Mouse (Mus musculus) neural tube, embryonic 12.5 days (tissue): ENCODE measurements at regions not wholly inside any gene's neighbourhood (a gene's known extent, or its start where the extent isn't known, plus 50 kb on each side); places are given as distances from the start of the nearest gene placed in this dataset.

ENCODE experiments used
- ATAC-seq: fragments of 200-750 bp; cut with Nextera tagmentation; 2 replicates; pipeline ENCODE4 v1.8.0; 2017; ENCODE audit warnings: low read depth, mild to moderate bottlenecking, moderate TSS enrichment, moderate library complexity; ENCODE audit not compliant: low FRiP score
- H3K27ac ChIP-seq: fragments of 300-500 bp; sonication (generic); 2 replicates; pipeline ENCODE4 v1.5.1; 2016
- H3K27me3 ChIP-seq: fragments of 300-500 bp; sonication (generic); replicated peaks from 2 replicates; pipeline ENCODE4 v1.6.1; 2016; ENCODE audit warnings: mild to moderate bottlenecking
- H3K36me3 ChIP-seq: fragments of 300-500 bp; sonication (generic); 2 replicates; pipeline ENCODE4 v1.6.1; 2016; ENCODE audit warnings: mild to moderate bottlenecking
- H3K4me1 ChIP-seq: fragments of 300-500 bp; sonication (generic); 2 replicates; pipeline ENCODE4 v1.6.1; 2016
- H3K4me2 ChIP-seq: fragments of 300-500 bp; sonication (generic); replicated peaks from 2 replicates; pipeline ENCODE4 v1.6.1; 2016; ENCODE audit warnings: mild to moderate bottlenecking
- H3K4me3 ChIP-seq: fragments of 300-500 bp; sonication (generic); 2 replicates; pipeline ENCODE4 v1.5.1; 2016
- H3K9ac ChIP-seq: fragments of 300-500 bp; sonication (generic); 2 replicates; pipeline ENCODE4 v1.6.1; 2016; ENCODE audit warnings: mild to moderate bottlenecking
- H3K9me3 ChIP-seq: fragments of 300-500 bp; sonication (generic); 2 replicates; pipeline ENCODE4 v1.6.1; 2016; ENCODE audit warnings: mild to moderate bottlenecking
- WGBS: fragments of 180-500 bp; shearing (Covaris S2); methylation state at CpG from one replicate; pipeline ENCODE4 v1.1.7; 2016; 5-methylcytosine and 5-hydroxymethylcytosine counted together

GRCm38 (mm10) chr5:111810079-111810808 is 76.5 kb downstream of the Gm26897 start:
- Histone ChIP-seq H3K4me3 (no peak overlapping the region), H3K4me2 (no peak overlapping the region), H3K36me3 (no peaks in the 10 kb centered on the region), H3K4me1 (peaks cover 37% of the 10 kb centered on the region), H3K27me3 (no peaks in the 10 kb centered on the region; the same call in 1 of the 2 replicates), H3K27ac (no peak overlapping the region), H3K9ac (no peak overlapping the region), H3K9me3 (no peaks in the 10 kb centered on the region)
- no peak for ATAC-seq
- 37% methylated on average over 7 of the region's 7 CpGs for WGBS

- Histone ChIP-seq H3K27ac (no peak overlapping the region), H3K27me3 (0 out of 2 replicates have a peak, but pooled peaks cover 3% of the 10 kb centered on the region), H3K4me2 (no peak overlapping the region), H3K9ac (no peak overlapping the region), H3K36me3 (no peaks in the 10 kb centered on the region), H3K4me3 (no peak overlapping the region), H3K9me3 (no peaks in the 10 kb centered on the region), H3K4me1 (peaks cover 18% of the 10 kb centered on the region)
- WGBS: 71% methylated on average over 7 of the region's 7 CpGs
- ATAC-seq: no peak
Measured at GRCm38 (mm10) chr5:111812581-111812980, 78.9 kb downstream of the Gm26897 start.

- no peak overlapping the region for H3K4me2 ChIP-seq
- WGBS: 75% methylated on average over 6 of the region's 6 CpGs
- H3K27me3 ChIP-seq: 0 out of 2 replicates have a peak, but pooled peaks cover 3% of the 10 kb centered on the region
- no peak overlapping the region for H3K4me3 ChIP-seq
- ATAC-seq: no peak
- H3K9me3 ChIP-seq: no peaks in the 10 kb centered on the region
- H3K27ac ChIP-seq: no peak overlapping the region
- H3K9ac ChIP-seq: no peak overlapping the region
- peaks cover 11% of the 10 kb centered on the region for H3K4me1 ChIP-seq
- H3K36me3 ChIP-seq: no peaks in the 10 kb centered on the region
Measured at GRCm38 (mm10) chr5:111813090-111813753, 79.5 kb downstream of the Gm26897 start.

GRCm38 (mm10) chr5:111814893-111815760 is 81.4 kb downstream of the Gm26897 start:
- no peak for ATAC-seq
- H3K9me3 ChIP-seq: no peaks in the 10 kb centered on the region

GRCm38 (mm10) chr5:111820963-111821362 is 87.2 kb downstream of the Gm26897 start:
- no peak for ATAC-seq
- Histone ChIP-seq H3K27ac (no peak overlapping the region), H3K9ac (no peak overlapping the region), H3K27me3 (0 out of 2 replicates have a peak, but pooled peaks cover 10% of the 10 kb centered on the region), H3K4me2 (no peak overlapping the region), H3K4me1 (no peaks in the 10 kb centered on the region), H3K4me3 (no peak overlapping the region), H3K9me3 (no peaks in the 10 kb centered on the region), H3K36me3 (no peaks in the 10 kb centered on the region)
- WGBS: 96% methylated on average over 9 of the region's 9 CpGs

More at GRCm38 (mm10) chr5:111814893-111815760, 81.4 kb downstream of the Gm26897 start:
- H3K4me3 ChIP-seq: no peak overlapping the region
- H3K36me3 ChIP-seq: no peaks in the 10 kb centered on the region
- no peak overlapping the region for H3K9ac ChIP-seq
- 87% methylated on average over 20 of the region's 20 CpGs for whole genome bisulfite sequencing
- H3K27me3 ChIP-seq: 0 out of 2 replicates have a peak, but pooled peaks cover 3% of the 10 kb centered on the region
- H3K4me1 ChIP-seq: peaks cover 11% of the 10 kb centered on the region
- no peak overlapping the region for H3K27ac ChIP-seq
- no peak overlapping the region for H3K4me2 ChIP-seq

- no peaks in the 10 kb centered on the region for H3K36me3 ChIP-seq
- H3K4me2 ChIP-seq: no peak overlapping the region
- no peak overlapping the region for H3K4me3 ChIP-seq
- no peak overlapping the region for H3K9ac ChIP-seq
- no peak for ATAC-seq
- 0 out of 2 replicates have a peak, but pooled peaks cover 7% of the 10 kb centered on the region for H3K27me3 ChIP-seq
- no peak overlapping the region for H3K27ac ChIP-seq
- no peaks in the 10 kb centered on the region for H3K4me1 ChIP-seq
- H3K9me3 ChIP-seq: no peaks in the 10 kb centered on the region
Measured at GRCm38 (mm10) chr5:111822882-111823281, 89.2 kb downstream of the Gm26897 start.

GRCm38 (mm10) chr5:111823420-111823819 is 89.7 kb downstream of the Gm26897 start:
- Histone ChIP-seq H3K27ac (no peak overlapping the region), H3K4me2 (no peak overlapping the region), H3K27me3 (0 out of 2 replicates have a peak, but pooled peaks cover 7% of the 10 kb centered on the region), H3K36me3 (no peaks in the 10 kb centered on the region), H3K4me3 (no peak overlapping the region), H3K9ac (no peak overlapping the region), H3K4me1 (no peaks in the 10 kb centered on the region), H3K9me3 (no peaks in the 10 kb centered on the region)
- 39% methylated on average over 4 of the region's 4 CpGs for WGBS
- no peak for ATAC-seq

GRCm38 (mm10) chr5:111823842-111824241 is 90.1 kb downstream of the Gm26897 start:
- no peaks in the 10 kb centered on the region for H3K9me3 ChIP-seq
- 0 out of 2 replicates have a peak, but pooled peaks cover 7% of the 10 kb centered on the region for H3K27me3 ChIP-seq
- no peaks in the 10 kb centered on the region for H3K36me3 ChIP-seq
- WGBS: 31% methylated on average over 5 of the region's 5 CpGs
- H3K27ac ChIP-seq: no peak overlapping the region
- no peak for ATAC-seq
- H3K4me2 ChIP-seq: no peak overlapping the region
- H3K9ac ChIP-seq: no peak overlapping the region
- H3K4me3 ChIP-seq: no peak overlapping the region
- H3K4me1 ChIP-seq: no peaks in the 10 kb centered on the region

- no peak overlapping the region for H3K4me3 ChIP-seq
- ATAC-seq: no peak
- H3K9me3 ChIP-seq: no peaks in the 10 kb centered on the region
- 0 out of 2 replicates have a peak, but pooled peaks cover 7% of the 10 kb centered on the region for H3K27me3 ChIP-seq
- no peak overlapping the region for H3K9ac ChIP-seq
- H3K27ac ChIP-seq: no peak overlapping the region
- no peaks in the 10 kb centered on the region for H3K36me3 ChIP-seq
- no peaks in the 10 kb centered on the region for H3K4me1 ChIP-seq
- H3K4me2 ChIP-seq: no peak overlapping the region
- WGBS: 75% methylated on average over 4 of the region's 4 CpGs
Measured at GRCm38 (mm10) chr5:111824600-111825130, 90.9 kb downstream of the Gm26897 start.

GRCm38 (mm10) chr5:111829891-111830290 is 96.2 kb downstream of the Gm26897 start:
- Histone ChIP-seq H3K4me3 (no peak overlapping the region), H3K27ac (no peak overlapping the region)
- ATAC-seq: no peak

GRCm38 (mm10) chr5:111835737-111836667 is 102.3 kb downstream of the Gm26897 start:
- no peak for ATAC-seq
- Histone ChIP-seq H3K4me1 (peaks cover 20% of the 10 kb centered on the region), H3K9me3 (no peaks in the 10 kb centered on the region), H3K9ac (no peak overlapping the region), H3K4me2 (peak overlapping the region; percentile 12), H3K27ac (no peak overlapping the region), H3K4me3 (no peak overlapping the region), H3K36me3 (no peaks in the 10 kb centered on the region), H3K27me3 (peaks cover 9% of the 10 kb centered on the region)
- 46% methylated on average over 17 of the region's 17 CpGs for WGBS

More at GRCm38 (mm10) chr5:111829891-111830290, 96.2 kb downstream of the Gm26897 start:
- Histone ChIP-seq H3K9ac (no peak overlapping the region), H3K4me1 (no peaks in the 10 kb centered on the region), H3K4me2 (no peak overlapping the region), H3K9me3 (no peaks in the 10 kb centered on the region), H3K27me3 (no peaks in the 10 kb centered on the region; the same call in 1 of the 2 replicates), H3K36me3 (no peaks in the 10 kb centered on the region)
- WGBS: 86% methylated on average over 6 of the region's 6 CpGs
